Mouse (Mus musculus): Measurements from ENCODE around the gene Mark1. TPM values are rescaled to one million over a fixed set of nuclear protein-coding genes. Genes with fewer than 3 reads are reported as not detected.

Gene Mark1
- polyA plus RNA-seq, 1 experiment from 2014 or later = 3.4 TPM

GRCm38 (mm10) chr1:184911861-184912260 lies 87.5 kb downstream of the Mark1 start:
- Histone ChIP-seq H3K9me3 (no peaks in the 10 kb centered on the region), H3K9ac (no peak overlapping the region), H3K36me3 (peaks cover 76% of the 10 kb centered on the region), H3K27me3 (no peaks in the 10 kb centered on the region), H3K4me2 (replicated peaks) (no peak overlapping the region), H3K27ac (no peak overlapping the region), H3K4me3 (no peak overlapping the region), H3K4me1 (no peaks in the 10 kb centered on the region)
- WGBS = 76% methylated on average over 6 of the region's 6 CpGs
- ATAC-seq (ENCODE audit: low FRiP score, low read depth) = no peak

- Histone ChIP-seq H3K4me3 (no peak overlapping the region), H3K9me3 (no peaks in the 10 kb centered on the region), H3K36me3 (peaks cover 79% of the 10 kb centered on the region), H3K4me2 (replicated peaks) (no peak overlapping the region), H3K27ac (no peak overlapping the region), H3K27me3 (no peaks in the 10 kb centered on the region), H3K4me1 (no peaks in the 10 kb centered on the region), H3K9ac (no peak overlapping the region)
- 76% methylated on average over 9 of the region's 9 CpGs for WGBS
- ATAC-seq (ENCODE audit: low FRiP score, low read depth) = no peak
Measured at GRCm38 (mm10) chr1:184908558-184908957, 90.8 kb downstream of the Mark1 start.

- peaks cover 69% of the 10 kb centered on the region for H3K36me3 ChIP-seq
Measured at GRCm38 (mm10) chr1:184905904-184906745, 93.2 kb downstream of the Mark1 start.

GRCm38 (mm10) chr1:184905371-184905770 lies 94.0 kb downstream of the Mark1 start:
- Histone ChIP-seq H3K27ac (no peak overlapping the region), H3K27me3 (no peaks in the 10 kb centered on the region), H3K4me2 (replicated peaks) (no peak overlapping the region), H3K4me3 (no peak overlapping the region), H3K4me1 (no peaks in the 10 kb centered on the region), H3K9me3 (no peaks in the 10 kb centered on the region), H3K36me3 (peaks cover 64% of the 10 kb centered on the region), H3K9ac (no peak overlapping the region)
- WGBS = 84% methylated on average over 19 of the region's 19 CpGs
- no peak for ATAC-seq (ENCODE audit: low FRiP score, low read depth)

More at GRCm38 (mm10) chr1:184905904-184906745, 93.2 kb downstream of the Mark1 start:
- Histone ChIP-seq H3K4me2 (replicated peaks) (no peak overlapping the region), H3K4me1 (no peaks in the 10 kb centered on the region), H3K27me3 (no peaks in the 10 kb centered on the region), H3K27ac (no peak overlapping the region), H3K4me3 (no peak overlapping the region), H3K9me3 (no peaks in the 10 kb centered on the region), H3K9ac (no peak overlapping the region)
- 90% methylated on average over 12 of the region's 12 CpGs for WGBS
- no peak for ATAC-seq (ENCODE audit: low FRiP score, low read depth)

- no peak overlapping the region for H3K4me2 ChIP-seq (replicated peaks)
- H3K27me3 ChIP-seq = no peaks in the 10 kb centered on the region
- ATAC-seq (ENCODE audit: low FRiP score, low read depth) = no peak
- H3K4me3 ChIP-seq = no peak overlapping the region
- no peak overlapping the region for H3K27ac ChIP-seq
- no peaks in the 10 kb centered on the region for H3K4me1 ChIP-seq
- H3K36me3 ChIP-seq = peaks cover 68% of the 10 kb centered on the region
- H3K9me3 ChIP-seq = no peaks in the 10 kb centered on the region
- no peak overlapping the region for H3K9ac ChIP-seq
- 62% methylated on average over 7 of the region's 7 CpGs for WGBS
Measured at GRCm38 (mm10) chr1:184903697-184904096, 95.7 kb downstream of the Mark1 start.

- no peak overlapping the region for H3K4me2 ChIP-seq (replicated peaks)
- no peak for ATAC-seq (ENCODE audit: low FRiP score, low read depth)
- H3K27ac ChIP-seq = no peak overlapping the region
- WGBS = 86% methylated on average over 7 of the region's 7 CpGs
- H3K27me3 ChIP-seq = no peaks in the 10 kb centered on the region
- H3K9me3 ChIP-seq = no peaks in the 10 kb centered on the region
- no peaks in the 10 kb centered on the region for H3K4me1 ChIP-seq
- peaks cover 67% of the 10 kb centered on the region for H3K36me3 ChIP-seq
- no peak overlapping the region for H3K9ac ChIP-seq
- H3K4me3 ChIP-seq = no peak overlapping the region
Measured at GRCm38 (mm10) chr1:184902886-184903285, 96.5 kb downstream of the Mark1 start.

GRCm38 (mm10) chr1:184897350-184897749 lies 102.0 kb downstream of the Mark1 start:
- 75% methylated on average over 16 of the region's 16 CpGs for WGBS
- no peak overlapping the region for H3K4me2 ChIP-seq (replicated peaks)
- no peak for ATAC-seq (ENCODE audit: low FRiP score, low read depth)

GRCm38 (mm10) chr1:184891998-184892397 lies 107.4 kb downstream of the Mark1 start:
- H3K4me1 ChIP-seq = no peaks in the 10 kb centered on the region
- H3K4me3 ChIP-seq = no peak overlapping the region
- no peaks in the 10 kb centered on the region; the same call in 1 of the 2 replicates for H3K36me3 ChIP-seq
- no peak for ATAC-seq (ENCODE audit: low FRiP score, low read depth)
- no peaks in the 10 kb centered on the region for H3K27me3 ChIP-seq
- no peaks in the 10 kb centered on the region for H3K9me3 ChIP-seq
- WGBS = 69% methylated on average over 3 of the region's 3 CpGs
- H3K27ac ChIP-seq = no peak overlapping the region
- H3K4me2 ChIP-seq (replicated peaks) = no peak overlapping the region
- no peak overlapping the region for H3K9ac ChIP-seq

More at GRCm38 (mm10) chr1:184897350-184897749, 102.0 kb downstream of the Mark1 start:
- Histone ChIP-seq H3K27ac (no peak overlapping the region), H3K36me3 (peaks cover 26% of the 10 kb centered on the region), H3K4me1 (no peaks in the 10 kb centered on the region), H3K27me3 (no peaks in the 10 kb centered on the region), H3K4me3 (no peak overlapping the region), H3K9ac (no peak overlapping the region), H3K9me3 (no peaks in the 10 kb centered on the region)

GRCm38 (mm10) chr1:184889454-184889853 lies 109.9 kb downstream of the Mark1 start:
- Histone ChIP-seq H3K27me3 (peaks cover 5% of the 10 kb centered on the region; the same call in 1 of the 2 replicates), H3K27ac (no peak overlapping the region), H3K9me3 (no peaks in the 10 kb centered on the region), H3K4me2 (replicated peaks) (no peak overlapping the region), H3K4me1 (no peaks in the 10 kb centered on the region), H3K4me3 (no peak overlapping the region), H3K36me3 (no peaks in the 10 kb centered on the region), H3K9ac (no peak overlapping the region)
- 84% methylated on average over 6 of the region's 6 CpGs for WGBS
- no peak for ATAC-seq (ENCODE audit: low FRiP score, low read depth)

- no peak overlapping the region for H3K9ac ChIP-seq
- H3K4me1 ChIP-seq = peaks cover 12% of the 10 kb centered on the region
- no peaks in the 10 kb centered on the region for H3K9me3 ChIP-seq
- no peak overlapping the region for H3K4me3 ChIP-seq
- no peaks in the 10 kb centered on the region for H3K36me3 ChIP-seq
- H3K27me3 ChIP-seq = peaks cover 38% of the 10 kb centered on the region
- 61% methylated on average over 1 of the region's 1 CpGs for whole genome bisulfite sequencing
- H3K27ac ChIP-seq = no peak overlapping the region
- no peak for ATAC-seq (ENCODE audit: low FRiP score, low read depth)
- H3K4me2 ChIP-seq (replicated peaks) = no peak overlapping the region
Measured at GRCm38 (mm10) chr1:184886160-184886559, 113.2 kb downstream of the Mark1 start.

GRCm38 (mm10) chr1:184882281-184883268 lies 116.8 kb downstream of the Mark1 start, which contains the start of gene C130074G19Rik:
Gene C130074G19Rik (minus strand): TSS chr1:184883218.
- no peaks in the 10 kb centered on the region for H3K36me3 ChIP-seq
- 2% methylated on average over 77 of the region's 77 CpGs for WGBS
- H3K9me3 ChIP-seq = no peaks in the 10 kb centered on the region
- peak within 1 kb of the TSS; percentile 65 for H3K9ac ChIP-seq
- ATAC-seq (ENCODE audit: low FRiP score, low read depth) = peak; percentile 69
- peaks cover 49% of the 10 kb centered on the region for H3K27me3 ChIP-seq
- H3K4me3 ChIP-seq = peak within 1 kb of the TSS; percentile 55
- peaks cover 18% of the 10 kb centered on the region for H3K4me1 ChIP-seq
- H3K4me2 ChIP-seq (replicated peaks) = peak within 1 kb of the TSS; percentile 90
- no peak within 1 kb of the TSS for H3K27ac ChIP-seq

- WGBS = 66% methylated on average over 7 of the region's 7 CpGs
- no peak overlapping the region for H3K27ac ChIP-seq
- H3K36me3 ChIP-seq = no peaks in the 10 kb centered on the region
- peaks cover 49% of the 10 kb centered on the region for H3K27me3 ChIP-seq
- no peaks in the 10 kb centered on the region for H3K9me3 ChIP-seq
- H3K4me3 ChIP-seq = peak overlapping the region; percentile 55
- ATAC-seq (ENCODE audit: low FRiP score, low read depth) = no peak
- peaks cover 18% of the 10 kb centered on the region for H3K4me1 ChIP-seq
- H3K9ac ChIP-seq = no peak overlapping the region
- peak overlapping the region; percentile 90 for H3K4me2 ChIP-seq (replicated peaks)
Measured at GRCm38 (mm10) chr1:184881861-184882260, 117.5 kb downstream of the Mark1 start.

Measured in limb, embryonic 13.5 days (tissue).